Mouse (Mus musculus) stomach, embryonic 16.5 days (tissue): ENCODE measurements around the gene Pa2g4. TPM values are rescaled to one million over a fixed set of nuclear protein-coding genes. Genes with fewer than 3 reads are reported as not detected.

Source experiments
- microRNA-seq: library from miRNA; unstranded; fragments of <30 nt; microRNA quantifications from one replicate; pipeline ENCODE4, GENCODE M21; 2016
- polyA plus RNA-seq: library from polyadenylated mRNA; unstranded; fragments of >200 nt; fragmentation: Nextera tagmentation; extraction: Ambion mirVana; gene quantifications from 2 replicates; pipeline ENCODE4 v1.2.1, GENCODE M21; 2015

Pa2g4 gene
- polyA plus RNA-seq, 1 experiment from 2014 or later = 198 TPM

Small RNAs within 50 kb of the gene (microRNA-seq; reads per million reads assigned to microRNA genes)
- gene Gm47275 (0.50 reads per million), gene Mir6916 (not detected), gene Mir6917 (1.3 reads per million)

Other genes with a start within 250 kb of the Pa2g4 start
- gene Cnpy2, start 243.5 kb downstream of the Pa2g4 start, polyA plus RNA-seq = 310 and 315 TPM in 2 replicates
- 221 and 230 TPM in 2 replicates for gene Cs, start 228.3 kb downstream of the Pa2g4 start, polyA plus RNA-seq
- 3.4 and 3.5 TPM in 2 replicates for gene Coq10a, start 197.0 kb downstream of the Pa2g4 start, polyA plus RNA-seq
- gene Ankrd52, start 188.9 kb downstream of the Pa2g4 start, polyA plus RNA-seq = 8.4 and 10.0 TPM in 2 replicates
- gene Slc39a5, start 164.8 kb downstream of the Pa2g4 start, polyA plus RNA-seq = 28.7 and 32.9 TPM in 2 replicates
- 72.0 and 75.5 TPM in 2 replicates for gene Nabp2, start 154.5 kb downstream of the Pa2g4 start, polyA plus RNA-seq
- gene Rnf41, start 154.3 kb downstream of the Pa2g4 start, polyA plus RNA-seq = 37.0 and 38.5 TPM in 2 replicates
- 59.5 and 62.4 TPM in 2 replicates for gene Smarcc2, start 106.7 kb downstream of the Pa2g4 start, polyA plus RNA-seq
- gene Myl6, start 71.8 kb downstream of the Pa2g4 start, polyA plus RNA-seq = 2,126 and 2,216 TPM in 2 replicates
- gene Myl6b, start 67.3 kb downstream of the Pa2g4 start, polyA plus RNA-seq = 2.7 and 3.9 TPM in 2 replicates
- 32.9 TPM in 2 replicates for gene Esyt1, start 40.1 kb downstream of the Pa2g4 start, polyA plus RNA-seq
- gene Zc3h10, start 18.2 kb downstream of the Pa2g4 start, polyA plus RNA-seq = 10.7 and 10.8 TPM in 2 replicates
- 3,732 and 3,890 TPM in 2 replicates for gene Rpl41, start 16.7 kb downstream of the Pa2g4 start, polyA plus RNA-seq
- gene Erbb3, start 23.7 kb upstream of the Pa2g4 start, polyA plus RNA-seq = 32.0 and 38.0 TPM in 2 replicates
- 553 and 704 TPM in 2 replicates for gene Rps26, start 60.8 kb upstream of the Pa2g4 start, polyA plus RNA-seq
- 2.1 and 2.5 TPM in 2 replicates for gene Ikzf4, start 80.0 kb upstream of the Pa2g4 start, polyA plus RNA-seq
- gene Suox, start 108.1 kb upstream of the Pa2g4 start, polyA plus RNA-seq = 17.7 and 24.4 TPM in 2 replicates
- 85.1 and 87.8 TPM in 2 replicates for gene Rab5b, start 130.3 kb upstream of the Pa2g4 start, polyA plus RNA-seq
- 1.6 and 3.0 TPM in 2 replicates for gene Pmel, start 138.2 kb upstream of the Pa2g4 start, polyA plus RNA-seq
- 76.7 and 81.2 TPM in 2 replicates for gene Cdk2, start 139.0 kb upstream of the Pa2g4 start, polyA plus RNA-seq
- 28.2 and 36.1 TPM in 2 replicates for gene Dgka, start 178.9 kb upstream of the Pa2g4 start, polyA plus RNA-seq
- 35.0 and 36.2 TPM in 2 replicates for gene Pym1, start 181.9 kb upstream of the Pa2g4 start, polyA plus RNA-seq
- 2.2 and 3.5 TPM in 2 replicates for gene Mmp19, start 224.9 kb upstream of the Pa2g4 start, polyA plus RNA-seq
- 54.1 and 59.5 TPM in 2 replicates for gene Dnajc14, start 238.1 kb upstream of the Pa2g4 start, polyA plus RNA-seq
- gene Tmem198b, start 238.4 kb upstream of the Pa2g4 start, polyA plus RNA-seq = 17.3 and 18.2 TPM in 2 replicates